7 mouse cellular contexts compared by ENCODE assay signal in genomic region chr11:82844771-82845414, GRCm38 (mm10). TPM values are rescaled to one million over a fixed set of nuclear protein-coding genes. Genes with fewer than 3 reads are reported as not detected.
DNase-seq lines count a peak whose midpoint lies in the region; ATAC-seq and TF ChIP-seq lines count a peak whose summit lies in the region.

No protein-coding gene starts in this region.

- no peaks in the 10 kb centered on the region for H3K27me3 ChIP-seq in kidney, embryonic 14.5 days (ENCODE audit: control insufficient read depth, insufficient read depth, low read length)
- H3K27me3 ChIP-seq in megakaryocyte, embryonic 14.5 days (replicated peaks): no peaks in the 10 kb centered on the region

- no peak for DNase-seq in kidney, adult 8-10 months
- DNase-seq in layer of hippocampus, postnatal 36 days: no peak

- H3K4me2 ChIP-seq in kidney, embryonic 14.5 days (replicated peaks; ENCODE audit: low read depth, low read length): peak overlapping the region; percentile 26

- H3K4me3 ChIP-seq in kidney, embryonic 14.5 days (ENCODE audit: low read length): no peak overlapping the region
- peak overlapping the region; percentile 51 for H3K4me3 ChIP-seq in bone marrow macrophage, adult 2 months (ENCODE audit: insufficient read depth, low read length)
- peak overlapping the region; percentile 93 for H3K4me3 ChIP-seq in megakaryocyte, embryonic 14.5 days (replicated peaks)

- H3K4me1 ChIP-seq in kidney, embryonic 14.5 days (ENCODE audit: control insufficient read depth, insufficient read depth, low read length): peaks cover 21% of the 10 kb centered on the region; the same call in 1 of the 2 replicates
- H3K4me1 ChIP-seq in bone marrow macrophage, adult 2 months (ENCODE audit: control insufficient read depth, insufficient read depth, low read length): peaks cover 34% of the 10 kb centered on the region
- H3K4me1 ChIP-seq in megakaryocyte, embryonic 14.5 days: peaks cover 93% of the 10 kb centered on the region

- H3K9me3 ChIP-seq in kidney, embryonic 14.5 days (ENCODE audit: control insufficient read depth, low read length): no peaks in the 10 kb centered on the region
- H3K9me3 ChIP-seq in megakaryocyte, embryonic 14.5 days: no peaks in the 10 kb centered on the region

- H3K27ac ChIP-seq in kidney, embryonic 14.5 days (ENCODE audit: low read depth, low read length): 0 out of 2 replicates have a peak overlapping the region, but pooled peaks have one; percentile 18
- no peak overlapping the region for H3K27ac ChIP-seq in bone marrow macrophage, adult 2 months (ENCODE audit: insufficient read depth, low read depth, low read length)

- 67% methylated on average over 11 of the region's 11 CpGs for WGBS in kidney, embryonic 14.5 days

- H3K36me3 ChIP-seq in kidney, embryonic 14.5 days (ENCODE audit: control insufficient read depth, insufficient read depth, low read length): no peaks in the 10 kb centered on the region
- H3K36me3 ChIP-seq in megakaryocyte, embryonic 14.5 days (replicated peaks; ENCODE audit: low read length): peaks cover 52% of the 10 kb centered on the region

- no peak for TF ChIP-seq CTCF in bone marrow macrophage, adult 2 months (IDR thresholded peaks at IDR 0.05; ENCODE audit: low read depth, low read length)

- no peak overlapping the region for H3K9ac ChIP-seq in kidney, embryonic 14.5 days (ENCODE audit: low read depth, low read length)

- no peak for ATAC-seq in kidney, embryonic 14.5 days (ENCODE audit: low FRiP score, low TSS enrichment)
- ATAC-seq in erythroblast, adult 5-6 weeks (replicated peaks; ENCODE audit: low FRiP score, poor library complexity, severe bottlenecking): peak; percentile 33
- ATAC-seq in megakaryocyte progenitor cell, adult 5-6 weeks (replicated peaks; ENCODE audit: poor library complexity): no peak

- TF ChIP-seq POLR2A in bone marrow macrophage, adult 2 months (IDR thresholded peaks at IDR 0.05; ENCODE audit: borderline replicate concordance, low read depth, low read length): no peak

RNA-seq across cellular contexts. Expression of gene Rffl, which starts 26.1 kb away (rescaled TPM):
- 13.1 and 23.5 TPM in 2 replicates for polyA plus RNA-seq in kidney, embryonic 14.5 days (2014; fragmentation: Nextera tagmentation; extraction: Ambion mirVana)
- 11.7 and 12.7 TPM in 2 replicates for polyA plus RNA-seq in bone marrow macrophage, adult 2 months (2012; ENCODE audit: insufficient read depth, insufficient read length, missing spikeins)
- 79.9 and 88.6 TPM in 2 replicates for total RNA-seq in erythroblast, adult 5-6 weeks (2015; ENCODE audit: low replicate concordance)
- 115 TPM in 2 replicates for total RNA-seq in erythroblast, adult 5-6 weeks (2017; ENCODE audit: low replicate concordance)
- 5.6 and 33.5 TPM in 2 replicates for polyA plus RNA-seq in megakaryocyte, embryonic 14.5 days (2012; ENCODE audit: insufficient read depth, low replicate concordance)
- 10 to 100 TPM; 10.7 to 11.7 TPM for total RNA-seq in layer of hippocampus, postnatal 36 days (2021)
- total RNA-seq in megakaryocyte progenitor cell, adult 5-6 weeks (2015): 26.3 and 27.5 TPM in 2 replicates
- 18.3 and 18.9 TPM in 2 replicates for total RNA-seq in megakaryocyte progenitor cell, adult 5-6 weeks (2017)

RNA-seq across cellular contexts. Expression of gene Rad51d, which starts 45.5 kb away (rescaled TPM):
- polyA plus RNA-seq in kidney, embryonic 14.5 days (2014; fragmentation: Nextera tagmentation; extraction: Ambion mirVana): 8.8 and 11.5 TPM in 2 replicates
- 14.8 and 16.4 TPM in 2 replicates for polyA plus RNA-seq in bone marrow macrophage, adult 2 months (2012; ENCODE audit: insufficient read depth, insufficient read length, missing spikeins)
- total RNA-seq in erythroblast, adult 5-6 weeks (2015; ENCODE audit: low replicate concordance): 1.5 and 10.0 TPM in 2 replicates
- 2.5 and 2.6 TPM in 2 replicates for total RNA-seq in erythroblast, adult 5-6 weeks (2017; ENCODE audit: low replicate concordance)
- 1.3 and 11.6 TPM in 2 replicates for polyA plus RNA-seq in megakaryocyte, embryonic 14.5 days (2012; ENCODE audit: insufficient read depth, low replicate concordance)
- total RNA-seq in layer of hippocampus, postnatal 36 days (2021): 10 to 100 TPM; 14.1 to 15.7 TPM
- total RNA-seq in megakaryocyte progenitor cell, adult 5-6 weeks (2015): 14.7 and 15.6 TPM in 2 replicates
- 9.8 and 10.6 TPM in 2 replicates for total RNA-seq in megakaryocyte progenitor cell, adult 5-6 weeks (2017)

RNA-seq across cellular contexts. Expression of gene Fndc8, which starts 47.0 kb away (rescaled TPM):
- polyA plus RNA-seq in kidney, embryonic 14.5 days (2014; fragmentation: Nextera tagmentation; extraction: Ambion mirVana): 0.19 and 0.23 TPM in 2 replicates
- not detected in 2 replicates for polyA plus RNA-seq in bone marrow macrophage, adult 2 months (2012; ENCODE audit: insufficient read depth, insufficient read length, missing spikeins)
- not detected in 2 replicates for total RNA-seq in erythroblast, adult 5-6 weeks (2015; ENCODE audit: low replicate concordance)
- not detected in 2 replicates for total RNA-seq in erythroblast, adult 5-6 weeks (2017; ENCODE audit: low replicate concordance)
- polyA plus RNA-seq in megakaryocyte, embryonic 14.5 days (2012; ENCODE audit: insufficient read depth, low replicate concordance): not detected in 2 replicates
- not detected for total RNA-seq in layer of hippocampus, postnatal 36 days (2021)
- not detected in 2 replicates for total RNA-seq in megakaryocyte progenitor cell, adult 5-6 weeks (2015)
- total RNA-seq in megakaryocyte progenitor cell, adult 5-6 weeks (2017): not detected in 2 replicates
